Mouse (Mus musculus) spleen, adult 10 weeks (tissue): ENCODE data around the gene Ttc38. TPM values are rescaled to one million over a fixed set of nuclear protein-coding genes. Genes with fewer than 3 reads are reported as not detected.

Experiments
- polyA plus RNA-seq: library from polyadenylated mRNA; stranded (reverse); fragments of 350-450 nt; fragmentation: Illumina TruSeq; extraction: RNeasy Lipid Tissue Mini Kit (QIAGEN cat#74804); gene quantifications from one replicate; pipeline ENCODE4 v1.2.3, GENCODE M21; 2015; ENCODE audit warnings: low replicate concordance; ENCODE audit not compliant: insufficient read depth

The Ttc38 gene
- 9.2 TPM for polyA plus RNA-seq

GRCm38 (mm10) chr15:85831954-85832590, at the start of gene Ttc38:
Gene Ttc38 (plus strand): TSS chr15:85832306.

GRCm38 (mm10) chr15:85811535-85812277, 20.4 kb upstream of the Ttc38 start, which contains the start of gene Cdpf1:
Gene Cdpf1 (minus strand): TSS chr15:85811697.

GRCm38 (mm10) chr15:85821203-85822010, 10.7 kb upstream of the Ttc38 start, which contains the start of gene Pkdrej:
Gene Pkdrej (minus strand): TSS chr15:85821734.

GRCm38 (mm10) chr15:85859490-85860031, 27.5 kb downstream of the Ttc38 start, which contains the start of gene Gtse1:
Gene Gtse1 (plus strand): TSS chr15:85859745.

GRCm38 (mm10) chr15:85878848-85879497, 46.9 kb downstream of the Ttc38 start, which contains the start of gene Trmu:
Gene Trmu (plus strand): TSS chr15:85879312.

Other genes with a start within 250 kb of the Ttc38 start
- not detected for gene Wnt7b, start 249.8 kb upstream of the Ttc38 start, polyA plus RNA-seq
- 0.15 TPM for gene Ppara, start 97.3 kb upstream of the Ttc38 start, polyA plus RNA-seq
- gene Cdpf1, start 20.6 kb upstream of the Ttc38 start, polyA plus RNA-seq: 8.6 TPM
- not detected for gene Pkdrej, start 10.6 kb upstream of the Ttc38 start, polyA plus RNA-seq
- 2.0 TPM for gene Gtse1, start 27.4 kb downstream of the Ttc38 start, polyA plus RNA-seq
- gene Trmu, start 47.0 kb downstream of the Ttc38 start, polyA plus RNA-seq: 28.8 TPM
- 1.8 TPM for gene Celsr1, start 201.5 kb downstream of the Ttc38 start, polyA plus RNA-seq
- 27.1 TPM for gene Gramd4, start 225.4 kb downstream of the Ttc38 start, polyA plus RNA-seq